Mouse (Mus musculus): ENCODE measurements around the gene Ncl.

Gene Ncl

GRCm38 (mm10) chr1:86358906-86359797, at the start of gene Ncl:
TSS of gene Ncl (minus strand) at chr1:86359400.
- DNase-seq (ENCODE audit: low spot score): peak; percentile 96

GRCm38 (mm10) chr1:86408515-86408914, 49.3 kb upstream of the Ncl start:
- no peak for DNase-seq (ENCODE audit: low spot score)

GRCm38 (mm10) chr1:86406914-86407313, 47.7 kb upstream of the Ncl start:
- no peak for DNase-seq (ENCODE audit: low spot score)

- DNase-seq (ENCODE audit: low spot score): no peak
Measured at GRCm38 (mm10) chr1:86406313-86406712, 47.1 kb upstream of the Ncl start.

- no peak for DNase-seq (ENCODE audit: low spot score)
Measured at GRCm38 (mm10) chr1:86404834-86405233, 45.6 kb upstream of the Ncl start.

GRCm38 (mm10) chr1:86400096-86400754, 41.0 kb upstream of the Ncl start:
- DNase-seq (ENCODE audit: low spot score): no peak

- DNase-seq (ENCODE audit: low spot score): no peak
Measured at GRCm38 (mm10) chr1:86399322-86399721, 40.1 kb upstream of the Ncl start.

- no peak for DNase-seq (ENCODE audit: low spot score)
Measured at GRCm38 (mm10) chr1:86398222-86398621, 39.0 kb upstream of the Ncl start.

- no peak for DNase-seq (ENCODE audit: low spot score)
Measured at GRCm38 (mm10) chr1:86397621-86398020, 38.4 kb upstream of the Ncl start.

GRCm38 (mm10) chr1:86395897-86396296, 36.7 kb upstream of the Ncl start:
- no peak for DNase-seq (ENCODE audit: low spot score)

GRCm38 (mm10) chr1:86394246-86394645, 35.0 kb upstream of the Ncl start:
- no peak for DNase-seq (ENCODE audit: low spot score)

GRCm38 (mm10) chr1:86393219-86393618, 34.0 kb upstream of the Ncl start:
- no peak for DNase-seq (ENCODE audit: low spot score)

GRCm38 (mm10) chr1:86391425-86391824, 32.2 kb upstream of the Ncl start:
- no peak for DNase-seq (ENCODE audit: low spot score)

GRCm38 (mm10) chr1:86389230-86389629, 30.0 kb upstream of the Ncl start:
- no peak for DNase-seq (ENCODE audit: low spot score)

GRCm38 (mm10) chr1:86381027-86381426, 21.8 kb upstream of the Ncl start:
- peak; percentile 64 for DNase-seq (ENCODE audit: low spot score)

- DNase-seq (ENCODE audit: low spot score): no peak
Measured at GRCm38 (mm10) chr1:86379161-86379569, 20.0 kb upstream of the Ncl start.

- no peak for DNase-seq (ENCODE audit: low spot score)
Measured at GRCm38 (mm10) chr1:86378662-86379061, 19.5 kb upstream of the Ncl start.

GRCm38 (mm10) chr1:86376354-86376753, 17.2 kb upstream of the Ncl start:
- no peak for DNase-seq (ENCODE audit: low spot score)

- no peak for DNase-seq (ENCODE audit: low spot score)
Measured at GRCm38 (mm10) chr1:86371997-86372396, 12.8 kb upstream of the Ncl start.

- no peak for DNase-seq (ENCODE audit: low spot score)
Measured at GRCm38 (mm10) chr1:86368086-86368485, 8.9 kb upstream of the Ncl start.

GRCm38 (mm10) chr1:86363671-86364070, 4.5 kb upstream of the Ncl start:
- no peak for DNase-seq (ENCODE audit: low spot score)

GRCm38 (mm10) chr1:86361852-86362615, 2.8 kb upstream of the Ncl start:
- DNase-seq (ENCODE audit: low spot score): no peak

GRCm38 (mm10) chr1:86360441-86360840, 1.2 kb upstream of the Ncl start:
- DNase-seq (ENCODE audit: low spot score): no peak

Measured in left cerebral cortex, adult 11 months (tissue).